Mouse (Mus musculus): ENCODE data around the gene Cerk.

DNA sequence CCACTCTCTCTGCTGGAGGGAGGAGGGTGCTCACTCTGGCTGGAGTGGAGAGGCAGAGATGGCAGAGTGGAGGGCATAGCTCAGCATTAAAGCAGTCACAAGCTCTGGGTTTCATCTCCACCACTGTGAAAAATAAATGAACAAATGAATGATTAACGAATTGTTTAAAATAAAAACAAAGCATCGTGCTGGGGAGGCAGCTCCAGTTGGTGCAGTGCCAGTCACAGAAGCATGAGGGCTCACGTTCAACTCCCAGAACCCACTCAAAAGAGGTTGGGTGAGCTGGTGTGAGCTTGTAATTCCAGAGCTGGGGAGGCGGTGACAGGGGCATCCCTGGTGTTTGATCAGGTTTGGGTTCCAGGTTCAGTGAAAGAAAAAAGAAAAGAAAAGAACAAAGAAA, 14.2 kb upstream of the Cerk start:
- no peak for TF ChIP-seq CTCF (IDR thresholded peaks at IDR 0.05; ENCODE audit: low read depth)
- no peak for TF ChIP-seq EP300 (IDR thresholded peaks at IDR 0.05; ENCODE audit: low read depth)

Measured in liver, postnatal 0 days (tissue).